Mouse (Mus musculus) limb, embryonic 14.5 days (tissue): ENCODE data around the gene Lrrc27. TPM values are rescaled to one million over a fixed set of nuclear protein-coding genes. Genes with fewer than 3 reads are reported as not detected.
A peak's percentile ranks its signal among the peaks of the same experiment; 100 is the strongest.

Experiments used
- ATAC-seq: fragments of 200-750 bp; cut with Nextera tagmentation; 2 replicates; pipeline ENCODE4 v1.8.0; 2017; ENCODE audit warnings: low read depth, moderate number of reproducible peaks, moderate TSS enrichment; ENCODE audit not compliant: low FRiP score
- DNase-seq: peaks from one replicate; pipeline ENCODE4 v3.0.0-alpha.2; 2015; ENCODE audit warnings: low spot score
- H3K27ac ChIP-seq: fragments of 300-500 bp; sonication (generic); replicated peaks from 2 replicates; pipeline ENCODE4 v1.5.1; 2014; ENCODE audit warnings: low read depth, mild to moderate bottlenecking, low read length, moderate library complexity, mixed read lengths
- H3K27me3 ChIP-seq: fragments of 300-500 bp; sonication (generic); 2 replicates; pipeline ENCODE4 v1.6.1; 2014; ENCODE audit warnings: low read length, mixed read lengths; ENCODE audit not compliant: control insufficient read depth, insufficient read depth
- H3K36me3 ChIP-seq: fragments of 300-500 bp; sonication (generic); 2 replicates; pipeline ENCODE4 v1.6.1; 2014; ENCODE audit warnings: mild to moderate bottlenecking, low read length, moderate library complexity, mixed read lengths; ENCODE audit not compliant: control insufficient read depth, insufficient read depth
- H3K4me1 ChIP-seq: fragments of 300-500 bp; sonication (generic); 2 replicates; pipeline ENCODE4 v1.6.1; 2014; ENCODE audit warnings: antibody characterized with exemption, low read length, mixed read lengths; ENCODE audit not compliant: control insufficient read depth, insufficient read depth
- H3K4me2 ChIP-seq: fragments of 300-500 bp; sonication (generic); replicated peaks from 2 replicates; pipeline ENCODE4 v1.6.1; 2014; ENCODE audit warnings: low read depth, mild to moderate bottlenecking, low read length, moderate library complexity; ENCODE audit not compliant: severe bottlenecking
- H3K4me3 ChIP-seq: fragments of 300-500 bp; sonication (generic); replicated peaks from 2 replicates; pipeline ENCODE4 v1.5.1; 2014; ENCODE audit warnings: low read length
- H3K9ac ChIP-seq: fragments of 300-500 bp; sonication (generic); 2 replicates; pipeline ENCODE4 v1.6.1; 2014; ENCODE audit warnings: mild to moderate bottlenecking, low read depth, low read length, moderate library complexity; ENCODE audit not compliant: severe bottlenecking
- H3K9me3 ChIP-seq: fragments of 300-500 bp; sonication (generic); 2 replicates; pipeline ENCODE4 v1.6.1; 2016; ENCODE audit warnings: low read length; ENCODE audit not compliant: control insufficient read depth
- POLR2A ChIP-seq: fragments of 200-500 bp; IDR thresholded peaks from 2 replicates; pipeline ENCODE4 v1.8.0; 2012; ENCODE audit warnings: inconsistent platforms, mild to moderate bottlenecking, moderate library complexity, borderline replicate concordance; ENCODE audit not compliant: insufficient read depth, insufficient read length; ENCODE audit errors: extremely low read depth
- WGBS: fragments of 180-500 bp; shearing (Covaris S2); extraction: QIAGEN DNeasy Blood & Tissue Kit; methylation state at CpG from one replicate; pipeline ENCODE4 v1.1.7; 2014; 5-methylcytosine and 5-hydroxymethylcytosine counted together
- polyA plus RNA-seq, 2 experiments: library from polyadenylated mRNA; depleted of rRNA in 1 of 2; stranded (reverse) in 1 of 2; unstranded in 1 of 2; fragments of >200 nt; fragmentation: Nextera tagmentation in 1 of 2; extraction: Ambion mirVana in 1 of 2; gene quantifications; 2 replicates each; pipeline versions ENCODE4 v1.2.1 to v1.2.3; 2012 to 2014

Lrrc27 gene
- polyA plus RNA-seq, 2 experiments: 3.9 to 4.2 TPM

GRCm38 (mm10) chr7:139217046-139217445 lies 4.3 kb downstream of the Lrrc27 start:
- no peak overlapping the region for H3K9ac ChIP-seq
- TF ChIP-seq POLR2A: no peak
- no peak for DNase-seq
- no peak overlapping the region for H3K4me2 ChIP-seq
- H3K27ac ChIP-seq: no peak overlapping the region
- 79% methylated on average over 7 of the region's 7 CpGs for WGBS
- peaks cover 4% of the 10 kb centered on the region for H3K4me1 ChIP-seq
- ATAC-seq: no peak
- no peaks in the 10 kb centered on the region for H3K9me3 ChIP-seq
- no peak overlapping the region for H3K4me3 ChIP-seq
- H3K36me3 ChIP-seq: no peaks in the 10 kb centered on the region
- no peaks in the 10 kb centered on the region for H3K27me3 ChIP-seq

- ATAC-seq: no peak
- no peaks in the 10 kb centered on the region for H3K4me1 ChIP-seq
- H3K36me3 ChIP-seq: no peaks in the 10 kb centered on the region
- no peak overlapping the region for H3K27ac ChIP-seq
- no peak overlapping the region for H3K9ac ChIP-seq
- no peaks in the 10 kb centered on the region for H3K9me3 ChIP-seq
- no peak overlapping the region for H3K4me2 ChIP-seq
- peak; percentile 26 for DNase-seq
- H3K4me3 ChIP-seq: no peak overlapping the region
- 72% methylated on average over 6 of the region's 6 CpGs for WGBS
- no peak for TF ChIP-seq POLR2A
- H3K27me3 ChIP-seq: no peaks in the 10 kb centered on the region
Measured at GRCm38 (mm10) chr7:139218641-139219415, 6.0 kb downstream of the Lrrc27 start.

- ATAC-seq (no peak), DNase-seq (no peak)
- Histone ChIP-seq H3K27ac (no peak overlapping the region), H3K4me1 (no peaks in the 10 kb centered on the region), H3K4me3 (no peak overlapping the region), H3K9me3 (no peaks in the 10 kb centered on the region), H3K9ac (no peak overlapping the region), H3K36me3 (no peaks in the 10 kb centered on the region), H3K4me2 (no peak overlapping the region), H3K27me3 (no peaks in the 10 kb centered on the region)
- WGBS: 77% methylated on average over 5 of the region's 5 CpGs
- TF ChIP-seq POLR2A: no peak
Measured at GRCm38 (mm10) chr7:139219486-139219885, 6.7 kb downstream of the Lrrc27 start.

- 49% methylated on average over 2 of the region's 2 CpGs for WGBS
- ATAC-seq: no peak
- Histone ChIP-seq H3K4me3 (no peak overlapping the region), H3K27me3 (no peaks in the 10 kb centered on the region), H3K4me2 (no peak overlapping the region), H3K9me3 (no peaks in the 10 kb centered on the region), H3K36me3 (no peaks in the 10 kb centered on the region), H3K27ac (no peak overlapping the region), H3K9ac (no peak overlapping the region), H3K4me1 (no peaks in the 10 kb centered on the region)
- DNase-seq: no peak
- no peak for TF ChIP-seq POLR2A
Measured at GRCm38 (mm10) chr7:139220303-139220702, 7.5 kb downstream of the Lrrc27 start.

- ATAC-seq (no peak), DNase-seq (no peak)
- Histone ChIP-seq H3K27me3 (no peaks in the 10 kb centered on the region), H3K9ac (no peak overlapping the region), H3K4me2 (no peak overlapping the region), H3K4me3 (no peak overlapping the region), H3K4me1 (no peaks in the 10 kb centered on the region), H3K36me3 (no peaks in the 10 kb centered on the region), H3K9me3 (no peaks in the 10 kb centered on the region), H3K27ac (no peak overlapping the region)
- no peak for TF ChIP-seq POLR2A
- WGBS: 83% methylated on average over 5 of the region's 5 CpGs
Measured at GRCm38 (mm10) chr7:139221072-139221471, 8.3 kb downstream of the Lrrc27 start.
